Mouse (Mus musculus): ENCODE results near the gene Cstf1.

The Cstf1 gene

GRCm38 (mm10) chr2:172378332-172378731, 7.9 kb downstream of the Cstf1 start:
- DNase-seq = peak; percentile 37 to 70

DNA sequence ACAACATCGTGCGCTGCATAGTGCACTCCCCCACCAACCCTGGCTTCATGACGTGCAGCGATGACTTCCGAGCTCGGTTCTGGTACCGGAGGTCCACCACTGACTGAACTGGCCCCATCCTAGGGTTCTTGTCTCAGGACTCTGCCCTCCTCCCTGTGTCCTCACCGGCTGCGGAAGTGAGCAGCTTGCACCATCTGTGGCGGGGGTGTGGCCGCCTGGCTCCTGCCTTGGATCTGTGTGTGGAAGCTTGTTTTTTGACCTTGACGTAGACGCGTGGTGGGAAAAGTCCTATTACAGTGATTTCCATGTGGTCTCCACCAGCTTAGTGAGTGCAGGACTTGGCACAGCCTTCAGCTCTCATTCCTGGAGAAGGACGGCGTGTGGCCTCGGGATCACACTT, 10.0 kb downstream of the Cstf1 start:
- no peak for DNase-seq

DNA sequence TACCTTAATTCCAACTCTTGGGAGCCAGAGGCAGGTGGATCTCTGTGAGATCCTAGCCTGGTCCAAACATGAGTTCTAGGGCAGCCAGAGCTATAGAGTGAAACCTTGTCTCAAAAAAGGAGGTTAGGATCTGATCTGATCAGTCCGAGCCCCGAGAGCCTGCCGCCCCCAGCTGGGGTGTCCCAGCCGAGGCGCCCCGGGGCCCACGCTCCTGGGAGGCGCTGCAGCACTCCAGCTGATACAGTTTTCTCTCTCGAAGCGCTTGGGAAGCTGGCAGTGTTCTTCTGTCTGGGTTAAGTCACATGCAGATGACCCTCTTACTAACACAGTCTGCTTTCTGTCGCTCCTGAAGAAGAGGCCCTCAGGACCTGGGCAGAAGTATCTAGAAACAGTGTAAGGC, 10.9 kb downstream of the Cstf1 start:
- DNase-seq = no peak

- no peak for DNase-seq
These were observed 11.4 kb downstream of the Cstf1 start for GRCm38 (mm10) chr2:172381898-172382297.

DNA sequence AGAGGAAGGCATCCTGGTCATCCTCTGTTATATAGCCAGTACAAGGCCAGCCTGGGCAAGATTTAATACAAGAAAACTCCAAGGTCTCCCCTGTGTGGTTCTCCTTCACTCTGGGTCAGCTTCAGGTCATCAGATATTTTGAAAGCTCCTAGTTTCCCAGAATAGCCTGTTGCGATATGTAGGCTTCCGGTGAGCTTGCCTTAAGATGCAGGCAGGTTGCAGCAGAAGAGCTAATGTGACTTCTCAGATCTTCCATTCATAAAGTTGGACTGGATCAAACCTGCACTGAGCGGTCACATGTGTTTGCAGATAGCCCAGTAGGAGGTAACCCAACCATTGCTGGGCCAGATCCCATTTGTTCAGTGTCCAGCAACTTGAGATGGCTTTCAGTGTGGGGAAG, 14.2 kb downstream of the Cstf1 start:
- DNase-seq = no peak

DNA sequence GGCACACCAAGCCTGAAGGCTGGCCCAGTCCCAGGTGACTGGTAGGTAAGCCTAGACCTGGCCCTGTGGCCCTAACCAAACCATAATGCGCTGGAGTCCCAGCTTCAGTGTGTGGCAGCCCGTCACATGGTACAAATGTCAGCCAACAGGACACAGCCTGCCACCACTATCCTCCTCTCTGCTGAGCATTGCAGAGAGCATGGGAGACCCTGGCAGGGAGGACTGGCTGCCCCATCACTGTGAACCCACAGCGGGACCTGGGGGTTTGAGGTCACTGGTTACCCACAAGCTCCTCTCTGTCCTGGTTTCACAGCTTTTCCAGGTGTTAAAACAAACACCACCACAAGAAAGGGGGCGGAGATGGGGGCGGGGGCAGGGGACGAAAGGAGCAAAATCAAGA, 19.9 kb downstream of the Cstf1 start:
- DNase-seq = no peak

- DNase-seq = no peak
These were observed 21.6 kb downstream of the Cstf1 start for GRCm38 (mm10) chr2:172392041-172392521.

GRCm38 (mm10) chr2:172393391-172394051, 23.0 kb downstream of the Cstf1 start, which contains the start of gene Cass4:
Gene Cass4, plus strand, starts transcription at chr2:172393794.
- DNase-seq = peak; percentile 56 to 76

DNA sequence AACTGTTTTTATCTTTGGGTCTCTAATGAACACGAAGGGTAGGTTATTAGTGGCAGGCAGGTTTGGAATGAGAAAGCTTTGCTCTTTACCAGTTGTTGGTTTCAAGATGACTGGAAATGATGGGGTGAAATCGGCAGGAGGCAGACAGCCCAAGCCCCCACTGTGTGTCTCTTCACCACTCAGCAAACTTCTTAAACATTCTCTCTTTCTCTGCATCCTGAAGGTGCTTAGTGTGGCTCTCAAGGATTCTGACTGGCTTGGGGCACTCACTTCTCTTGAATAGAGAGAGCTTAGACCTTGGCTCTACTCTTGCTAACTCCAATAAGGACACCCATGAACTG, 23.5 kb downstream of the Cstf1 start:
- no peak for DNase-seq

GRCm38 (mm10) chr2:172394671-172395070, 24.2 kb downstream of the Cstf1 start:
- no peak for DNase-seq

GRCm38 (mm10) chr2:172395961-172396360, 25.5 kb downstream of the Cstf1 start:
- DNase-seq = no peak

DNA sequence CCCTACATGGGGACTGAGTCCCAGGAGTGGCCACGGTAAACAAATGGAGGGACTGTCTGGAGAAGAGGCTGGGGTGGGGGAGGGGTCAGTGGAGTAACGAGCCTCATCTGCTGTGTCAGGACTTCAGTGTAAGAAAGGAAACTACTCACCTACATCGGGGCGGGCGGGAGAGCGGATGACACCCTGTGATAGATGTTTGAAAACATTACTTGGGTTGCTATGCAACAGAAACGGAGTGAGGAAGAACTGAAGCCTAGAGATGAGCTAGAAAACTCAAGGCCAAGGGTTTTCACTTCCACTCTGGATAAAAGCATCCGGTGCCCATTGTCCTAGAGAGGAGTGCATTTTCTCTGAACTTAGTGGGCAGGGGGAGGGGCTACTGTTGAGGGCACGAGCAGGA, 29.4 kb downstream of the Cstf1 start:
- no peak for DNase-seq

- peak; percentile 49 to 57 for DNase-seq
These were observed 30.8 kb downstream of the Cstf1 start for GRCm38 (mm10) chr2:172401116-172401825.

GRCm38 (mm10) chr2:172404239-172404638, 33.8 kb downstream of the Cstf1 start:
- no peak for DNase-seq

- DNase-seq = no peak
These were observed 34.5 kb downstream of the Cstf1 start for GRCm38 (mm10) chr2:172405011-172405410.

- DNase-seq = no peak
These were observed 35.7 kb downstream of the Cstf1 start for GRCm38 (mm10) chr2:172406173-172406572.

GRCm38 (mm10) chr2:172407499-172407898, 37.0 kb downstream of the Cstf1 start:
- DNase-seq = no peak

- DNase-seq = no peak
These were observed 40.2 kb downstream of the Cstf1 start for GRCm38 (mm10) chr2:172410686-172411085.

GRCm38 (mm10) chr2:172411091-172411490, 40.6 kb downstream of the Cstf1 start:
- no peak for DNase-seq

DNA sequence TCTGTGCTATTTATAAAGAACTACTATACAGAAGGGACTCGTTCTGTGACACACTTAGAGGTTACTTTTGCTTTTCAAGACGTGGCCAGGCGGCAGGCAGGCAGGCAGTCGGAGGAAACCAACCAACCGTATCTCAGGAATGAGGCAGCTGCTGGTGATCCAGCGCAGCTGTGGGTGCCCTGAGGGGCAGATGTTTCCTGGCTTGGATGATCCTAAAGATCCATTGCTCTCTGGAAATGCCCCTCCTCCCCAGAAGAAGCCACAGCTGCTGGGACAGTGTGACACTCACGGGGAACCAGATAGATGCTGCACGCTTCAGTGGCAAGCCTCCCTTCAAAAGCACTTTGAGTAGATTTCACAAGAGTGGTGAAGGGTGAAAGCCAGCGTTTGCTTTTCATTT, 42.0 kb downstream of the Cstf1 start:
- no peak for DNase-seq

DNA sequence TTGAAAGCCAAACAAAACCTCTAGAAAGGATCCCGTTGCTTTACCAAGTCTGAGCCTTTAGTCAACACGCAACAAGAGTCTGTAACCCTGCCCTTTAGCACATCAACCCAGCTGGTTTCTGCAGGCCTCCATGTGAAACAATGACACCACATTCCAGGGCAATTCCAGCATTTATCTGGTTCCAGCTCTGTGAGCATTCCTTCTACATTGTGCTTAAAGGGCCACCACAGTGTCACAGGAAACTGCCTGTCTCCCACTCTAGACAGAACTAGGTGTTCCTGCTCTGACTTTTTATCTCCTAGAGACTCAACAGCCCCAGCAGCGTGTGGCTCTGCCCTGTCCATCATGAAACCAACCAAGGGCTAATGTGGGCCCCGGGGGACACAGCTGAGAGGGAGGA, 42.8 kb downstream of the Cstf1 start:
- DNase-seq = no peak

DNA sequence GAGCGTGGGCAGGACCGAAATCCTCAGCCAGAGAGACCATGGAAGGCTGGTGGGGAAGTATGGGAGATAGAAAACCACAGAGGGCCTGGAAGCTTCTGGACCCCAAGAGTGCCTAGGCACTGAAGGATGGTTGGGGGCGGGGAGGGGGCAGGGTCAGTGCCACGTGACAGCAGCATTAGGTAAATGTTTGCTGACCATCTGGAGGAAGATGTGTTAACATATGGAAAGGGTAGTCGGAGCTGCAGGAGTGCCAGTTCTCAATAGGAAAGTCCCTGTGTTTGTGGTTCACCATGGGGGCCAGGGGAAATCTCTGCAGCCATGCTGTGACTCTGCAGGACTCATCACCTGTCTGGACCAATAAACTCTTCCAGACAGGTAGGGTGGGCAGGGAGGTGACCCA, 43.4 kb downstream of the Cstf1 start:
- no peak for DNase-seq

- DNase-seq = no peak
These were observed 45.7 kb downstream of the Cstf1 start for GRCm38 (mm10) chr2:172416218-172416617.

- DNase-seq = no peak
These were observed 46.4 kb downstream of the Cstf1 start for GRCm38 (mm10) chr2:172416876-172417275.

- DNase-seq = no peak
These were observed 47.7 kb downstream of the Cstf1 start for GRCm38 (mm10) chr2:172418208-172418607.

Measured in spleen, adult 18-20 months (tissue).